15 mouse cellular contexts compared by ENCODE assay signal in genomic region chr16:33076078-33076477, GRCm38 (mm10).
"Had no signal": no experiment of that assay in that cellular context is flagged by ENCODE, and none has a peak within 500 bp of the region (broad histone marks: within the 10 kb centered on the region; RNA-seq: fewer than 3 reads in every experiment).

No protein-coding gene starts in this region.

- H3K9ac ChIP-seq: kidney, embryonic 15.5 days; limb, embryonic 12.5 days; liver, embryonic 13.5 days; lung, embryonic 14.5 days; midbrain, embryonic 12.5 days; neural tube, embryonic 13.5 days had no signal

- DNase-seq: liver, embryonic 13.5 days; lung, embryonic 14.5 days; lung, postnatal 10 days; retina, postnatal 1 day; right cerebral cortex, postnatal 4 days; spleen, adult 18-20 months; thymus, adult 18-20 months; thymus, postnatal 36 days had no signal

- H3K9me3 ChIP-seq: kidney, embryonic 15.5 days; limb, embryonic 12.5 days; liver, embryonic 13.5 days; midbrain, embryonic 12.5 days; neural tube, embryonic 13.5 days had no signal

- H3K4me3 ChIP-seq: kidney, embryonic 15.5 days; layer of hippocampus, adult 2 months; limb, embryonic 12.5 days; liver, embryonic 13.5 days; midbrain, embryonic 12.5 days; neural tube, embryonic 13.5 days had no signal

- H3K27me3 ChIP-seq: kidney, embryonic 15.5 days; limb, embryonic 12.5 days; liver, embryonic 13.5 days; midbrain, embryonic 12.5 days; neural tube, embryonic 13.5 days had no signal

- H3K4me2 ChIP-seq: kidney, embryonic 15.5 days; limb, embryonic 12.5 days; liver, embryonic 13.5 days; lung, embryonic 14.5 days; midbrain, embryonic 12.5 days; neural tube, embryonic 13.5 days had no signal

- ATAC-seq: intestine, postnatal 0 days; midbrain, embryonic 16.5 days had no signal

- H3K4me1 ChIP-seq: limb, embryonic 12.5 days; midbrain, embryonic 12.5 days; neural tube, embryonic 13.5 days had no signal

- H3K27ac ChIP-seq: kidney, embryonic 15.5 days; layer of hippocampus, adult 2 months; limb, embryonic 12.5 days; liver, embryonic 13.5 days; midbrain, embryonic 12.5 days; neural tube, embryonic 13.5 days had no signal
